Mouse (Mus musculus): ENCODE measurements at regions not wholly inside any gene's neighbourhood (a gene's known extent, or its start where the extent isn't known, plus 50 kb on each side); places are given as distances from the start of the nearest gene placed in this dataset.
A peak's percentile ranks its signal among the peaks of the same experiment; 100 is the strongest.

- no peak for DNase-seq (ENCODE audit: low spot score in 2 of 2)
These were observed 63.8 kb upstream of the Dscam start for GRCm38 (mm10) chr16:97234321-97234720.

- no peak for DNase-seq (ENCODE audit: low spot score in 2 of 2)
These were observed 69.1 kb upstream of the Dscam start for GRCm38 (mm10) chr16:97239626-97240025.

DNA sequence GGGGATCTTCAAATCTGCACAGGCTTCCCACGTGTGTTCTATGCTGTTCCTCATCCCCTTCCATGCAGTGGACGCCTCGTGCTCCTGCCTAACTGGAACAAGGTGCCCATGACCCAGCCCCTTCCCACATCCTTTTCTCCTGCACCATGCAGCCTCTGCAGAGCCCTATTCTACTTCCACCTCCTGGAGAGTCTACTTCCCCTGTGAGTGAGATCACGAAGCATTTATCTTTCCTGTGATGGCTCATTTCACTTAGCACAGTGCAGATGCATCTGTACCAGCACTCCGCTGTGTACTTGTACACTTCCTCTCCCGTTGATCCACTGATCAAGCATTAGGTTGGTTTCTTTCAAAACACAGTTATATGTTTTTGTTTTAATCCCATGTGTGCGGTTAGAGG is 69.5 kb upstream of the Dscam start:
- no peak for DNase-seq (ENCODE audit: low spot score in 2 of 2)

- no peak for DNase-seq (ENCODE audit: low spot score in 2 of 2)
These were observed 70.4 kb upstream of the Dscam start for GRCm38 (mm10) chr16:97240859-97241360.

GRCm38 (mm10) chr16:97241639-97242038 is 71.1 kb upstream of the Dscam start:
- DNase-seq (ENCODE audit: low spot score in 2 of 2): no peak

DNA sequence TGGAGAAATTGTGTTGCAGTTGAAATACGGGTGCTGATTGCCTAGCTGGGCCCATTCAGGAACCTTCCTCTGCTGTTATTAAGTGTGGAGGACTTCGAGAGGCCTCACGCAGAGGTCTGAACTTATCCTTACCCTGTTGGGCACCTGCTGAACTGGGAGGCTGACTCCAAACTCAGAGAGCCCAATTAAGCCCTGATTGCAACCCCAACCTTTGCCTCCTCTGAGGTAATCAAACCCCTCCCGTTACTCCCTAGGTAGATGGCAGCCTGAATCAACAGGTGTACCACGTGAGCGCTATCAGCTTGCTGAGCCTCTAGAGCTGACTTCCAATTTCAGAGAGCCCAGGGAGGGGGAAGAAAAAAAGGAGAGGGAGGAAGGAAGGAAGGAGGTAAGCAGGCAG is 79.9 kb upstream of the Dscam start:
- DNase-seq (ENCODE audit: low spot score in 2 of 2): no peak

DNA sequence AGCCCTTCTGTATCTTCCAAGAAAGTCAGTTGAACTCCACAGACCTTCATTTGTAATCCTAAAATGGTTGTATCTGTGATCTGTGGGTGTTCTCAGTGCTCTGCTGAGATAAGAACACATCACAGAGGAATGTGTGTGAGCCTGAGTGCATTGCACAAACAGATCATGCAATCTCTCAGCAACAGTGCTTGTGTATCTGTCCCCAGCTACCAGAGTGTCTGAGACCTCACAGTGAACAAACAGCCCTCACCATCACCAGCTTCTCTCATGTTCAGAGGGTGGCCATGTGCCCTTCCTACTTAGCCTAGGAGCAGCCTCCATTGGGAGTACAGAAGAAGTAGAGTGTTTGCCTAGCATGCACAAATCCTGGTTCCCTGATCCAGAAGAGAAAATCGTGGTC is 82.0 kb upstream of the Dscam start:
- DNase-seq (ENCODE audit: low spot score in 2 of 2): no peak

DNA sequence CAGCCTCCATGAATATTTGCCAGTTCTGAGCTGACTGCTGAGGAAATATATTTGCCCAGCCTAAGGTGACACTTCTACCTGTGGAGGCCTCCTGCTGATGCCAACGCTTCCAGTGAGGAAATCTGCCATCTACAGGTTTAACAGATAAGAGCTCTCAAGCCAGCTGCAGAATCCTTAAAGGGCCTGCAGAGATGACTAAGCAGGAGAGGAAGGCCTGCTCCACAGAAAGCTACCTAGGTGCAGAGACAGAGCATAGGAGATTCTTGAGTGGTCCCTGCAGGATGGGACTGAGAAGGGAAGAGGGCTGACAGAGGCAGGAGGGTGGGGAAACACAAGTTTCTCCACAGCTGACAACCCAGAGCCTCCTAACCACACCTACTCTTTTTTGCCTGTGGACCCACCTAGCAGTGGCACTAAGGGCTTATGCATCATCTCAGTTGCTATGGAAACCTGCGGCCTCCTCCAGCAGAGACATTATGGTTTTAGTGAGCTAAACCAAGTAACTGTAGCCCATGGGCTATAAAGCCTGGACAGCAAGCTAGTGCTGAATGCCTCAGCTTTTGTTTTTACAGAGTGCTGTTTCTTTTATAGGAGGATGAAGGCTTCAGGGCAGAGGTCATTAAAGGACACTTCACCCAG is 82.6 kb upstream of the Dscam start:
- DNase-seq (ENCODE audit: low spot score in 2 of 2): no peak

DNA sequence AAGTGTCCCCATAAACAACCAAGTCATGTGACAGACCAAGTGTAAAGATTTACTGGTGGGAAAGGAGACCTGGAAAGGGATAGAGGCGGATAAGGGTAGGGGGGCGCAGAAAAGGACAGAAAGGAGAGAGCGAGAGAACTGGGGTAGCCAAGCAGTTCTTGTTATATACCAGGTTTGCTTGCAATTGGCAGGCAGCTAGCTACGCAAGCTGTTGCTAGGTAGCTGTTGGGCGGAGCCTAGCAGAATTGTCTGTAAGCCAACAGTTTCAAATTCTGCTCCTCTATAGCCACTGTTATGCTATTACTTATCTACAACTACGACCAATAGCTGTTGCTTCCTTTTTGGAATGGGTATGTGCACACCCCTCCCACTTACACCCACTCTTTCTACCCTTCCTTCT is 88.3 kb upstream of the Dscam start:
- DNase-seq (ENCODE audit: low spot score in 2 of 2): no peak

GRCm38 (mm10) chr16:97263451-97263850 is 92.9 kb upstream of the Dscam start:
- DNase-seq (ENCODE audit: low spot score in 2 of 2): no peak

GRCm38 (mm10) chr16:97270417-97271133 is 86.0 kb upstream of the Bace2 start:
- DNase-seq (ENCODE audit: low spot score in 2 of 2): no peak

- no peak for DNase-seq (ENCODE audit: low spot score in 2 of 2)
These were observed 85.3 kb upstream of the Bace2 start for GRCm38 (mm10) chr16:97271264-97271663.

GRCm38 (mm10) chr16:97272035-97272631 is 84.4 kb upstream of the Bace2 start:
- peak in 1 of 2 experiments; percentile 34 for DNase-seq (ENCODE audit: low spot score in 2 of 2)

DNA sequence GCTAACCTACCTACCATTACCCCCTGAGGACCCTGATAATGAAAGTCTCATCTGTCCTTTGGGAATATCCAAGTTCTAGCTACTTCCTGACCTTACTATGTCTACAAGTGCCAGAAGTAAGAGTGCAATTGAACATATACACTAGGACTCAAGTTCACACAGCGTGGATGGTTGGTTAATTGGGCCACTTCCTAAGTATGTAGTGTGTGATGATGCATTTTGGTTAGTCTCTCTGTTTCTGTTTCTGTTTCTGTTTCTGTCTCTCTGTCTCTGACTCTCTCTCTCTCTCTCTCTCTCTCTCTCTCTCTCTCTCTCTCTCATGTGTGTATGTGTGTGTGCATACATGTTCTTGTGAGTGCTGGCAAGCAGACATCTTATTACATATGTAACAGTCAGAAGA is 77.6 kb upstream of the Bace2 start:
- no peak for DNase-seq (ENCODE audit: low spot score in 2 of 2)

GRCm38 (mm10) chr16:97281615-97282110 is 74.9 kb upstream of the Bace2 start:
- no peak for DNase-seq (ENCODE audit: low spot score in 2 of 2)

DNA sequence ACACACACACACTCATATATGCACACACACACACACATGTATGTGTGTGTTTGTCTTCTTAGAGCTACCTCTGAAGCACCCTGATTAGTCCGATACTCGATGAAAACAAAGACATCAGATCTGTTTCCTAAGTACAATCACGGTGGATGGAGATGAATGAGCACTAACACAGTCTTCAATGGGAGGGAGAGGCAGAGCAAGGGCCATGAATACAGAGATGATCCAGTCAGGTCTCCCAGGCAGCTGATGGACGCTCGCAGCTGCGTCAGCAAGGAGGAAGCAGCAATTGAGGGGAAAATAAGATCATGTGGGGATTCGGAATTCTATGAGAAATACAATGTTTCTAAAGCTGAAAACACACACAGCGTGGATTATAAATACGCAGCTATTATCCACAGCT is 73.6 kb upstream of the Bace2 start:
- no peak for DNase-seq (ENCODE audit: low spot score in 2 of 2)

DNA sequence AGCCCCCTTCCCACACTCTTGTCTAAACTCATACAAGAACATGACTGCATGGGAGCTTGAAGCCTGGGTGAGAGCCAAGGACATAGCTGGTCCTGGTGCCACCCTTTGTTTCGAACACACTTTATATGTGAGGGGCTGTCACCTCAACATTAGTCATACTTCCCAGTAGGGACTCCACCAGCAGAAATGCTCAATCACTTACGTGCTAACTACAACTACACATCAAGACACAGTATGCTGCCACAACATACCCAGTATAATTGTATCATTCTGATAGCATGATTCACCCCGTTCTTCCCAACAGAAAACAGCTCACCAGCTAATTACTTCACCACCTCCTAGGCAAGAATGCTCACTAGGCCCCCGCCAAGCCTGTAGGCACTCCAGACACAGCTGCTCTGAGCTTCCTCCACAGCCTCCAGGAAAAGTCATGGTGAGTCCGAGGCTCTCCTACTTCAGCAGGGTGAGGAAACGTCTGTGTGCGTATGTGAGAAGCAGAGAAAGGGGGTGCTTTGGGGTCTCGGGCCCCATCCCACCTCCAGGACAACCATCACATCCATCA is 70.6 kb upstream of the Bace2 start:
- no peak for DNase-seq (ENCODE audit: low spot score in 2 of 2)

GRCm38 (mm10) chr16:97286717-97287116 is 69.8 kb upstream of the Bace2 start:
- DNase-seq (ENCODE audit: low spot score in 2 of 2): no peak

GRCm38 (mm10) chr16:97288634-97289033 is 67.9 kb upstream of the Bace2 start:
- DNase-seq (ENCODE audit: low spot score in 2 of 2): no peak

DNA sequence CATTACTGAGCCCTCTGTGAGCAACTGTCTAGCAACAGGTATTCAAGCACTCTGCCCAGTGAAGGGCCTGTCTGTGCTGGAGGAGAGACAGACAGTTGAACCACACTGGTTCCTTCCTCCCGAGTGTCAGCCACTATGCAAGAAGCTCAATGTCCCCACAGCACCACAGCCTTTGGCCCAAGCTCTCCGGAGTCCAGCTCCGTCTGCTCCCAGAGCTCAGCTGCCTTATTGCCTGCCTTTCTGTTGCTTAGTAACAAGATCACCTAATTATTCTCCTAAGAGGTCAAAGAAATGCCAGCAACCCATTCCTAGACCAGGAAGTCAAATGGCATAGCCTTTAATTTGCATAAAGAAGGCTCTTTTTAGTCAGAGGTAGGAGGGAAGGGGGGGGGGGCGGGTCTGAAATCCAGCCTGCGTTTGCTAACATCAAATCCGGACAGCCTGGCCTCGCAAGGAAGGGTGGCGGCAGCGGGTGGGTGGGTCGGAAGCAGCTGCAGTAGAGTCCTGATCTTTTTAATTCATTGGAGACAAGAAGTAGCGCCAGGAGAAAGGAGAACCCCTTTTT is 64.0 kb upstream of the Bace2 start:
- no peak for DNase-seq (ENCODE audit: low spot score in 2 of 2)

DNA sequence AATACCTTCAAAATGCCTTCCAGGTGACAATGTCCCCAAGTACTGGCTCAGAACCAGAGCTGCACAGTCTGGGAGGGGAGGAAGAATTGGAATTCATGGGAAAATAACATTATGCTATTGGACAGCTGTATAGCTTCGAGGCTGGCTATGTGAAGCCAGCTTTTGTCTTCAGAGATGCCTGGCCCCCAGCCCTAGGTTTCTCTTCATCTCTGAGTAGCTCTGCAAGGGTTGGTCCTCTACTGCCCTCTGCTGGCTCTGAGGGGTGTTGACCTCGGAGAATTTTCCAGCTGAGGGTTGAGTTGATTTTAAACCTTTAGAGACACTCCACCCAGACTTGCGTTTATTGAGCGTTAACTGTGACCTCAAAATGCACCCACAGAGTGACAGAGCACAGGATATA is 63.3 kb upstream of the Bace2 start:
- peak; percentile 32 to 44 for DNase-seq (ENCODE audit: low spot score in 2 of 2)

DNA sequence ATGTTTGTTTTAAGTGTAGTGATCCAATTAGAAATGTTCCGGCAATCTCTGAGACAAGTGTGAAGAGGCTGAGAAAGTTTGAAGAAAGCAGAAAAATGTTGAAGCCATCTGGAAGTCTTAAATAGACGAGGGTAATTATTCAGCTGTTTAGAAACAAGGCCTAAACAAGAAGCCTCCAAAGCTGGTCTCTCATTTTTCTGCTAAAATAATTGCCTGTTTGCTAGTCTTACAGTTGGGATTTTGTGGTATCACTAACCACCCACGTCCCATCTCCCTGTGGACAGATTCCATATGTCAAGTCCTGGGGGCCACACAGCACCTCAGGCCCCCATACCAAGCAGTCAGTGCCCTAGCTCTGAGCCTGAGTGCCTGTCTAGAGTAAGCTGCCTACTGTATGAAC is 59.4 kb upstream of the Bace2 start:
- no peak for DNase-seq (ENCODE audit: low spot score in 2 of 2)

All from adrenal gland, postnatal 4 days (tissue).